Mouse (Mus musculus) Muller cell, postnatal 12 days (primary cell): ENCODE measurements around the gene Tshz2.

Source experiments
- DNase-seq: peaks from one replicate; pipeline ENCODE4 v3.0.0-alpha.2; 2015; ENCODE audit errors: inconsistent ontology term

The Tshz2 gene

DNA sequence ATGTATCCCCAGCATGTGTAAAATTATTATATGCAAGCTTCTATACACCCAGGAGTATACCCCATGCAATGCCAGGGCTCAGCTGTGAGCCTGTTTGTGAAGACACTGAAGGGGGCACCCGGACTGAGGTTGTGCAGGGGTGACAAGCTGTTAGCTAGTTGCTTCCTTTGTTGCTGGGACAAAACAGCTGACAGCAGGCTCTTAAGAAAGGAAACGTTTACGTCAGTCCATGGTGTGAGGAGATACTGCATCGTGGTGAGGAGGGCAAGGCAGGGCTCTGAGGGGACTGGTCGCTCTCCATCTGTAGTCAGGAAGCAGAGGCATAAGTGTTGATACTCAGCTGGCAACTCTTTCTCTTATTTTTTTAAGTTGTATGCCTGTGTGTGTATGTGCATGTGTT is 237.7 kb downstream of the Tshz2 start:
- no peak for DNase-seq

DNA sequence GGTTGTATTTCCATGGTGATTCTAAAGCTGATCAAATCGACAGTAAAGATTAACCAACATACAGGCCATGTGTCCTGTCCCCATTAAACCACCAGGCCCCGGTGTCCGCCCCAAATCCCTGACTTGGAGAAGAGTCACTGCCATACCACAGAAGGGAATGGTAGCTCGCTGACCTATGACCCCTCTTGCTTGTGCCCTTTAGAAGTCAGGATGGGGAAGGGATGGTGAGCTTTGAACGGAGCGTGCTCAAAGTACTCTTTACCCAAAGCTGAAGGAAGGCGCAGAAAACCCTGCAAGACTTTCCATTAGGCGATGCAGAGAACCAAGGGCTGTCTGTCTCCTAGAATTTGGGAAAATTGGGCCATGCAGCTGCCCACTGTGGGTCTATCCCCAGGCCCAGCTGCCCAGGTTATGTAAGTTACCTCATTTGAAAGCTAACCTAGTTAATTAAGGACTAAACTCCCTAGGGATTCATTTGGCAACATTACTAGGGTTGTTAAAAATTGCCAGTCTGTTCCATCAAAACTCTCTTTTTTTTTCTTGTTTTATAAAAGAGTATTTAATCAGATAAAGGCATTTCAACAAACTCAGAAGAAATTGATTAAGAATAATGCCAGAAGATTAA is 238.7 kb downstream of the Tshz2 start:
- no peak for DNase-seq

DNA sequence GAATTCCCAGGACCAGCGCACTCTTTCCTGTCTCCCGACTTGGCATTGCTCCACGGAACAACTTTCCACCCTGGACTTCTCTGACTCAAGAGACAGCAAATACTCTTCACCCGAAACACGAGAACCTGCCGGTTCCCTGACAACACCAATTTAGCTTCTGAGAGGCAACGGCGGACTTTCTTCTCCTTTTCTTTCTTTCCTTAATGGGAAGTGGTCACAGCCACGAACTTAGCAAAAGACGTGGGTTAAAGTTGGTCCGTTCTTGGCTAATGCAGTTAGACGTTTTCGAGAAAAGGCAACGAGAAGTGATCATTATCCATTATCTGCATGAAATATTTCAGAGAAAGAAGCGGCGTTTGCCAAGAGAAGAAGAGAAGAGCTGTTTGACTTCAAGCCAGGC is 240.6 kb downstream of the Tshz2 start:
- peak; percentile 75 for DNase-seq

DNA sequence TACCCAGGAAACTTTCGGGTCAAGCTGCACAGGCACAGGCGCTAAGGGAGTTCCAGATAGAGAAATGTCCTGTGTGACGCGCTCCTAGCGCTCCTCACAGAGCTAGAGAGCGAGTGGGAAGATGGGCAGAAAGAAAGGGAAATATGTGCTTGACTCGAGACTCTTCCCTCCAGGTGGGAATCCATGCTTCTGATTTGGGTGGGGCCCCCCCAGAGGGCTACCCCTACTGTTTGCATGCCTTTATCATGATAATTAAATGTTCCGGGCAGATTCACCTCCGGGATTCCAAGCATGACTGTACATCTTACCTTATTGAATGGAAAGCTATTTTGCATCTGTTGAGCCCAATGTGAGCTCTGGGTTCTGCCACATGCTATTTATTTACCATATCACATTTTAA is 255.1 kb downstream of the Tshz2 start:
- DNase-seq: no peak

DNA sequence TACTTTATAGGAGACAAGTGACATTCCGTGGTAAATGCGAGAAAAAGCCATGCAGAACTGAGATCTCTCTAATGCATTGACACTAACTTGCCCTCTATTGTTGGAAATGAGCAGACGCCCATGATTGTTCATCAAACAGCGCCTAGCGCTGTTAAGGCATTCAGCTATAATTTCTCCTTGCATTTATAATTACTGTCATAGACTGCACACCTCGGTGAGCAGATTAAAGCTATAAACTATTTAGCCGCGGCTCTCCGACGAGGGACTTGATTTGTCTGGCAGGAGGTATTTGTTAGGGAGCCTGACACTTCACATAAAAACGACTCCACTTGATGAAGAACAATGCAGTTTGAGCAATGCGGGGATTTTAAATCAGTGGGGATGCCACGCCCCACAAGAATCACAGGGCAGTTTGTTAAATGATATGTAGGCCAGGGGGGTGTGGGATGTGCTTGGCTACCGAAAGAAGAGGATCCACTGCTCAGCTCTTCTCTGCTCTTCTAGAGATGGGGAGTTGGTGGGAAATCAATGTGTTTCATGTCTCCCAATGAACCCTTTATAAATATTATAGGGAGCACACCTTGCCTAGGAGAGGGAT is 259.7 kb downstream of the Tshz2 start:
- DNase-seq: no peak

DNA sequence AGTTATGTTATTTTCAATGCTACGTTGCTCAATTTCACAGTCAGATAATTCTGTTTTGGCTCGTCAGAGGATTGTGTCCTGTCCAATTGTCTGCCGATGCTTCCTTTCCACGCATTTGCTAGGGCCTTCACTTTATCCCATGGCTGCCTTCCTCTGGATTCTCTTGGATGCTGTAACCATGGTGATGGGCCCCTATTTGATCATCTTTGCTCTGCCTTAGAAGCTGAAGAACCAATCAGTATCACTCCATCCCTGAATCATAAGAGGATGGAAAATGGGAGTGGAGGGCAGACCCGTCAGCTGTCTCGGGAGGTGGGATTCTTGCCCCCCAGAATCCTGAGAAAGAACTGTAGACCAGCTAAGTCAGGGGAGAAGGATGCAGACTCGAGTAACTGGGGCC is 270.1 kb downstream of the Tshz2 start:
- no peak for DNase-seq

DNA sequence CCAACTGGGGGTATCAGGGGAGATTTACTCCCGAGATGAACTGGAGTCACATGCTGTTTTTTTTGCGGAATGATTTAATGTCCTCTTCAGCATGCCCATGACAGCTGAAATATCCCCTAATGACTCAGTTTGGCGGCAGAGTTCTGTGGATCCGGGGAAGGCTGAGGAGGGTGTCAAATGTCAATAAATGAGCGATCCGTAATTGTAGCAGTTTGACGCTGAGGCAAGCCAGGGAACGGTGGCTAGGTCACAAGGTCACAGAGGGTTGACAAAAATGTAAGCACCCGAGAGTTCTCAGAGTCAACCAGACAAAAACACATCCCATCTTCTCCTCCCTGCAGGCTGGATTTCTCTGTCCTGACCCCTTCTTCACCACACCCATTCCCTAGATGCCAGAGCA is 273.6 kb downstream of the Tshz2 start:
- DNase-seq: peak; percentile 22

DNA sequence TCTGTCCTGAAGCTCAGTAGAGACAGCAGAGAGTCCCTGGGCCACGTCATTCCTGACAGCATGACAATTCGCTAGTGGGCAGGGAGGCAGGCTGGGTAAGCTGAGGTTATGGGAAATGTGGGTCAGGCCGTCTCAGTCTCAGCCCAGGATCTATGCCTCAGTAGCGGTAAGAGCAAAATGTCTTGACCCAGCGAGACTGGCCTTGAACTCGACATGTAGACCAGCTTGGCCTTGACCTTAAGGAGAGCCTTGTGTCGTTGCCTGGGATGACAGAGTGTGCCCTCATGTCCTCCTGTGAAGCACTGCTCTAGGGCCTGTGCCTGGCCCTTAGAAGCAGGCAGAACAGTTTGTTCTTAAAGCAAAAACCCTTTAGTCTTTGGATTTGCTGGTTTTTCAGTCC is 275.2 kb downstream of the Tshz2 start:
- no peak for DNase-seq

DNA sequence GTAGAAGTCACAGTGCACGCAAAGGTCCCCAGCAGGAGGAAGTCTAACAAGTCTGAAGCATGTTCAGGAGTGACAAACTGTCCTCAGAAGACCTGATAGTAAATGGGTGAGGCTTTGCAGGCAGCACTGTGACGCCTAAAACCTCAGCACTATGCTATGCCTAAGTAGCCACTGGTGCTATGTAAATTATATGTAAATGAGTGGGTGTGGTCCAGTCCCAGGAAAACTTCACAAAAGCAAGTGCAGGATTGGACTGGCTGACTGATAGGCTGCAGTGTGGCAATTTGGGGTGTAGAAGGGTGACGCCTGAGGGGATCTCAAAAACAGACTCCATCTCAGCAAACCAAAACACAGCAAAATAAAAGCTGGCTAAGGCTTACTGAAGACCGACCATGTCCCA is 277.8 kb downstream of the Tshz2 start:
- DNase-seq: no peak

DNA sequence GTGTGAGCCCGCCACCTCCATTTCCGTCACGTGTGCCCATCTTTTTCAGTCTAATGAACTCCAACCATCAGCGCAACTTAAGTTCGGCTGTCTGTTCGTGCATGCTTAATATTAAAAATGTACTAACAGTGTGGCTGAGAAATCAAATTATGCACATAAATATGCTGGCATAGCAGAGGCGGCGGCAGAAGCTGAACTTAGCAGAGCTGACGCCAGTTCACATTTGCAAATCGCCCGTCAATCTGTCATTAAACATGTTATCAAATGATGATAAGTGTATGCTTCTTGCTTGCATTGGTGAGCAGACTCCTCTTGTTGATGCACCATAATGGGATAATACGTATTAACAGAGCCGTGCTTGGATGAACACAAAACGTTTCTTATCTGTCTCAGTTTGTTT is 280.0 kb downstream of the Tshz2 start:
- DNase-seq: no peak

DNA sequence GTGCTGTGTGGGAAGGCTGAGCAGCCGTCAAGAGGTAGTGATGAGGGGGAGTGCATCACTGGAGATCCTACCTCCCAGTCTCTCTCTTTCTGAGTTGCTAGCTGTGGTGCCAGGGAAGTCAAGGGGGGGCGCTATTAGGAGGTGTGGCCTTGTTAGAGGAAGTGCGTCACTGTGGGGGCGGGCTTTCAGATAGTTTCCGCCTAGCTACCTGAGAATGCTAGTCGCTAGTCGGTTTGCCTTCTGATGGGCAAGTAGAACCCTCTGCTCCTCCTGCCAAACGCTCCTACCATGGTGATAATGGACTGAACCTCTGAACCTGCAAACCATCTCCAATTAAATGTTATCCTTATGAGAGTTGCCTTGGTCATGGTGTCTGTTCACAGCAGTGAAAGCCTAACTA is 282.1 kb downstream of the Tshz2 start:
- DNase-seq: no peak

DNA sequence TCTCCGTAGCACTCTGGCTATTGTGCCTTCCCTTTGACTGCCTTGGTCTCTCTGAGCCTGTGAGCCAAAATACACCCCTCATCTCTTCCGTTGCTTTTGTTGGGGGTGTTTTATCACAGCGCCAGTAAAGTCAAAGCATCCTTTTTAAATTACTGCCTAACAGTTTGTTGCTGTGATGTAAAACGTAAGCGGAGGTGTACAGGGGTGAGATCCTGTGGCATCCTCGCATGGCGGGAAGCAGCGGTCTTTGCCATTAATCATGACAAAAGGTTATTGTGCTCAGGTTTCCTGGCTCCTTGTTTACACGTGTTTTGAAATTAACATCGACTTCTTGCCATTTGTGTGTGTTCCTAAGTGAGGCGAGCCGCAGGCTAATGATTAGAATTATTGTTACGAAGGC is 282.5 kb downstream of the Tshz2 start:
- DNase-seq: no peak

DNA sequence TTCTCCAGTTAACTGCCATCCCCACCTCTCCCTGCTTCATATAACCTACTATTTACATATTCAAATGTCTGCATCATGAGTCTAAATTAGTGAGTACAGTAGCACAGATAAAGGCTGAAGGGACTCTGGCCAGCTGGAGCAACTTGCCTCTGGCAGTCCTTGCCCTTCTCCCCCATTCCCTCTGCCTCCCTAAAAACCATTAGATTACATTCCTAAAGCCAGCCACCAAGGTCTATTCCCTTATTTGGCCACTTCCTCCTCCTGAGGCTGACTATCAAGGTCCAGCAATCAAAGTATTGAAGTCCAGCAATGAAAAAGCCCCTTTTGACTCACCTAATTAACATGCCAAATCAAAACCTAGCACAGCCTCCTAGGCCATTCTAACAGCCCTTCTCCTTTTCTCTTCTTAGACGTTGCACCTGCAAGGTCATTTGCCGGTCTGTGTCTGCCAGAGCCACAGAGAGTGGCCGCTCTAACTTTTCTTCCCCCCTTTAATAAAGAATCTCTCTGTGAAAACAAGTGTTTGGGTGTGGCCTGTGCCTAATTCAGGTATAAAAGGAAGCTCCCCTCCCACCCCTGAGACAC is 286.4 kb downstream of the Tshz2 start:
- DNase-seq: peak; percentile 35

DNA sequence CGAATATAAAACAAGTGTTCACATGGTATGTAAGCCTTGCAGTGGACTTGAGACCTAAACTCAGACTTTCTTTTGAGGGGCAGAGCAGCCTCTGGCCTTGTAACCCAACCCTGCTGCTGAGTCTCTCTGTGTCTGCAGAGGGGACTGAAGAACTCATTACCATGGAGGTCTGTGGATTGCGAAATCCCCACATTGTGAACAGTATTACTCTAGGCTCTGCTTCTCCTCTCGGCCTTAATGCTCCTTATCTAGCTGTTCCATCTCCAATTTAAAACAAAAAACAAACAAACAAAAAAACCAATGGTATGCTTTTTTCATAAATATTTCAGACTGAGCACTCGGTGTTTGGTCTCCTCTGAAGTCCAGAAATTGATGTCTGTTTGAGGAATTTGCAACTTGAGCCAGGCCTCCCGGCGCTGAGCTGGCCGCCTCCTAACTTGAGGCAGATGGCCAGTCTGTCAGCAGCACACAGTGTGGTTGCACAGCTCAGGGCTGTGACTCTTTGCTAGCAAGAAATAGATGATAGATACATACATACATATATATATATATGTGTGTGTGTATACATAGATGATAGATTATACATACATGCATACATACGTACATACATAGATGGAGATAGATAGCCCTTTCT is 291.5 kb downstream of the Tshz2 start:
- no peak for DNase-seq

DNA sequence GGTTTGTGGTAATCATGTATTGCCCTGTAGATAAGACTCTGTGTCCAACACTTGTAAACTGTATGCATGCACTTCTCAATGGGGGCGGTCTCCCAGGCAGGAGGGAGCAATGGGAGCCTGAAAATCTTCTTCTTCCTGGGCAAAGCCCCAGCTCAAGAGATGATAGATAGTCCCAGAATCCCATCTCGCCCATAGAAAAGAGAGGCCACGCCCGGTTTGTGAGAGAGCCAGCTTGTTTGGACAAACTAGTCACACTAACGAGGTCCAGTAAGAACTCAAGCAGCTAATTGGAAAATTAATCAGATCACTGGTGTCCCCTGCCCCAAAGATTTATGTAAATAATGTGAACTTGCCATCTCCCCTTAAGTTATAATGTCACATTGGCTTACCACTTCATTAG is 292.7 kb downstream of the Tshz2 start:
- no peak for DNase-seq

DNA sequence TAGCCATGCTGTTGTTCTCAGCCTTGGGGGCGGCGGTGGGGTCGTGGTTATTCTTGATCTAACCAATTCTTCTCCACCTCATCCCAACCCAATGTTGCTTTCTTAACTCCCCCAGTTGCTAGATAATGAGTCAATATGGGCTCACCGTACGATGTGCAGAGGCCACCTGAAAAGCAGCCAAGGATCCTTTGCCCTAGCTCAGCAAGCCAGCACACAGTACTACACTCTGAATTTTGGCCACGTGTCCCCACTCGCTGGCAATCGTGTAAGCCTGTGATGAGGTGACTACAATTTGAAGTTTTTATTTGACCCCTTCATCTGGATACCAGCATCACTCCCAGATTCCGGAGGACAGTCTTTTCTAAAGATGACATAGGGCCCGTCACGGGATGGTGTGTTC is 293.2 kb downstream of the Tshz2 start:
- no peak for DNase-seq

DNA sequence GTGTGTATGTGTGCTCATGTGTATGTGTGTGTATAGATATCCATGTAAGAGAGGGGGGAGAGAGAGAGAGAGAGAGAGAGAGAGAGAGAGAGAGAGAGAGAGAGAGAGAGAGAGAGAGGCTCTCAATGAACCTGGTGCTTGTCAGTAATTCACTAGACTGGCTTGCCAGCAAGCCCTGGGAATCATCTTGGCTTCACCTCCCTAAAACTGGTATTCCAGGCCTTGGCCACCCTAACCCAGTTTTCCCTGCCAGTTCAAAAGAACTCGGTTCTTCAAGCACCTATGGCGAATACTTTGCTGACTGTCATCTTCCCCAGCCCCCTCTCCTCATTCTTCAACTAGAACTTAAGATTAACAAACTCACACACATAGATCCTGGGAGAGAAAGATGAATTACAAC is 294.6 kb downstream of the Tshz2 start:
- no peak for DNase-seq

DNA sequence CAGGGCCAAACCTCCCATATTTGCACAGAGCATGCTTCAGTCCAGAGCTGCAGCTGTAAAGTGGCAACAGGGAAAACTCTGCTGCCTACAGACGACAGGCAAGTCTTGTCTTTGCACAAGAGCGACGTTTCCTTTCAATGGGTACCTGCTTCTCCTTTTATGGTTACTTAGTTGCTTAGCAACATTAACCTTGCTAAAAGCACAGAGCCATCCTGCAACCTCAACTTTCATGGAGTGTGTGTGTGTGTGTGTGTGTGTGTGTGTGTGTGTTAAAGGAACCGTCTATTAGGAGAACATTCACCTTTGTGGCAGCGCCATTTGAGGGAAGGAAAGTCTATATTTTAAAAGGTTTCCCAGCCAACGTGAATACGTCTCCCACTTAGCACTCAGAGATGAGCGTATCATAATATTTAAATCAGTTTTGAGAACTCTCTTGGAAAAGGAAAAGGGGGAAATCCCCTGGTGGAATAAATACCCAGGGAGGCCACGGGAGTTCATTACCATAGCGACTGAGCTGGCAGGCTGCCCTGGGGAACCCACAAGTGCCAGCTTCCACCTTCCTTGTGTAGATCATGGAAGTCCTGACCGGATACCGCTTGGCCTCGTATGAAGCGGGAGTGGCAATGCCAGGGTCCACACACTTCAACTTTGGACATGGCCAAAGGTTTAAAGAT is 295.8 kb downstream of the Tshz2 start:
- DNase-seq: peak; percentile 29

DNA sequence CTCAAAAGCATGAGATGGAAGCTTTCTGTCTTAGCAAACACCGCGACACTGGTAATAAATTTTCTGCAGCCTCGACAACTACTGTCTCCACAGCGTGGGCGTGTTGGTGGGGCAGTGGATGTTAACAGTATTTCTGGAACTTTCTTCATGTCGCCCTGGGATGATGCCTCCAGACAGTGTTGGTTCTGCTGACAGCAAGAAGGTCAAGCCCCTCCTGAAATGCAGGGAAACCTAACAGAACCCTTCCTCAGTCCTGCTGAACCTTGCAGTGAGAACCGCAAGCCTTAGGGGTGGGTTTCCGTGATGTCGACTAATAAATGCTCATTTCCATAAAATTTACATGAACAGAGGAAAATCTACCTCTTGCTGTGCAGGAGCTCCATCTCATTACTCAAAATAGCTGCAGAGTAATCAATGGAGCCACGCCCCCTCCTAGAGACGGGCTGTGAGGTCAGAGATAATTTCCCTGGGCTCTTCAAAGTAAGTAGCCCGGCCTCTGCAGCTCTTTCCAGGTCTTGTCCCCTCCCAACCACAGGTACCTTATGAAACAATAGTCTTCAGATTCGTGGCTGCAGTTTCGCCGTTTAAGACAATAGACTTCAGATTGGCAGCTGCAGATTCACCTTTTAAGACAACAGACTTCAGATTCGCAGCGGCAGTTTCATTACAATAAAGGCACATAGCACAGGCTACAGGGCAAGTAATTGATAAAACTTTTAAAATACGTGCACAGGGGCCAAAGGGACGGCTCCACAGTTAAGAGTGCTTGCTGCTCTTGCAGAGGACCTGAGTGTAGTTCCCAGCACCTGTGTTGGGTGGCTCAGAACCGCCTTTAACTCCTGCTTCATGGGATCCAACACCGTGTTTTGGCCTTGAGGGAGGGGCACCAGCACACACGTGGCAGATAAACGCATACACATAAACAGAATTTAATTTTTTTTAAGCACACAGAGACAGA is 297.0 kb downstream of the Tshz2 start:
- peak; percentile 84 for DNase-seq

DNA sequence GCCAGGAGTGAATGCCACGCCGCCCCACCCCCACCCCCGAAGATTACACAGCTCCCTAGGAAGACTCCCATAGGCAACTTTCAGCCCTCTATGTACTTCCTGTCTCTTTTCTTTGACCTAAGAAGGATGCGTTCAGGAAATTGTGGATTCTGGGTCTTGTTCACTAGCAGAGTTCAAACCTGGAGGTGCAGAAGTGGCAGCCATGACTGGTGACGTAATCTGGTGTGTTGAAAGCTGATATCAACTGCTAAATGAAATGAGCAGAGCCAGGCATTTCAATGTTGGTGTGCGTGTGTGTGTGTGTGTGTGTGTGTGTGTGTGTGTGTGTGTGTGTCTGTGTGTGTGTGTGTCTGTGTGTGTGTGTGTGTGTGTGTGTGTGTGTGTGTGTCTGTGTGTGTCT is 302.8 kb downstream of the Tshz2 start:
- no peak for DNase-seq

DNA sequence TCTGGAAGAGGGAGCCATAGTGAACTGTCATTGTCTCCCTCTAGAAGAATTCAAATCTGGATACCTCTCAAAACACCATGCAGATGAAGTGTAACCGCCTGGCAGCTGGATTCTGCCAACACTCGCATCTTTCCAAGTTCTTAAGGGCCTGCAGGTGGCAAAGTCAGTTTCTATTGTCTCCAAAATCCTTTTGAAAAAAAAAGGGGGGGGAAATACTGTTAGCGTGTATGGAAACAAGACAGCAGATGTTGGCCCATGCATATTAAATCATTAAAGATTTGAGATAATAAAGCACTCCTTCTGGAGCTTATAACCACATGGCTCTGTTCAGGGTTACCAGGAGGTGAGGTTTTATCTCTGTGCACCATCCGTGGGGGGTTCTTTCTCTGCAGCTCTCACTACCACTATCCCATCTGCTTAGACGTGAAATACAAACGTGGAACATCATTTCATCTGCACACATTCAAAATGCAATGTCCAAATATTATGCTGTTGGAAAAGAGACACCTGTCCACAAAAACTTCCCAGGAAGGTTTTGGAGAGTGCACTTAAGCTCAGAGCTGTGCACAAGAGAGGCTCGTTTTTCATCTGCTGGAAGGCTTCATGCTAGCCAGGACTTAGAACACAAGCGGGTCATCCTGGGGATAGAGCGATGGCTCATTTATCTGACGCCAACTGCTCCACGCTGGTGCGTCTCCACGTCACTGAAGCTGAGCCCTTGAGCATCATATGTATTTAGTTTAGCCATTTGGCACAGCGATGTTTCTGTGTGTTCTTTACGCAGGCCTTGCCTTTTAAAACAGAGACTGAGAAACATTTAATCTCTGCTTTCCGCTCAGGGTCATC is 307.7 kb downstream of the Tshz2 start:
- DNase-seq: no peak
